Mouse (Mus musculus) lung, embryonic 14.5 days (tissue): ENCODE results near the gene Errfi1. TPM values are rescaled to one million over a fixed set of nuclear protein-coding genes. Genes with fewer than 3 reads are reported as not detected.
"Not testable (repeated sequence)": the region's sequence is repeated elsewhere in the genome, so short reads cannot be mapped to it uniquely, and the experiment has no call there.

Experiments
- ATAC-seq: fragments of 200-750 bp; cut with Nextera tagmentation; 2 replicates; pipeline ENCODE4 v1.8.0; 2017; ENCODE audit warnings: mild to moderate bottlenecking, moderate TSS enrichment, moderate library complexity; ENCODE audit not compliant: insufficient read depth
- DNase-seq: peaks from one replicate; pipeline ENCODE4 v3.0.0-alpha.2; 2015
- H3K27ac ChIP-seq: fragments of 300-500 bp; sonication (generic); 2 replicates; pipeline ENCODE4 v1.5.1; 2014; ENCODE audit warnings: low read depth, mild to moderate bottlenecking, moderate library complexity
- H3K27me3 ChIP-seq: fragments of 300-500 bp; sonication (generic); 2 replicates; pipeline ENCODE4 v1.6.1; 2014; ENCODE audit warnings: low read length, control low read depth; ENCODE audit not compliant: insufficient read depth
- H3K36me3 ChIP-seq: fragments of 300-500 bp; sonication (generic); 2 replicates; pipeline ENCODE4 v1.6.1; 2014; ENCODE audit warnings: control low read depth; ENCODE audit not compliant: insufficient read depth
- H3K4me1 ChIP-seq: fragments of 300-500 bp; sonication (generic); 2 replicates; pipeline ENCODE4 v1.6.1; 2014; ENCODE audit warnings: antibody characterized with exemption, control low read depth; ENCODE audit not compliant: insufficient read depth
- H3K4me2 ChIP-seq: fragments of 300-500 bp; sonication (generic); 2 replicates; pipeline ENCODE4 v1.6.1; 2014; ENCODE audit warnings: mild to moderate bottlenecking
- H3K4me3 ChIP-seq: fragments of 300-500 bp; sonication (generic); 2 replicates; pipeline ENCODE4 v1.5.1; 2014; ENCODE audit warnings: low read depth, low read length
- H3K9ac ChIP-seq: fragments of 300-500 bp; sonication (generic); 2 replicates; pipeline ENCODE4 v1.6.1; 2014
- H3K9me3 ChIP-seq: fragments of 300-500 bp; sonication (generic); 2 replicates; pipeline ENCODE4 v1.6.1; 2016; ENCODE audit warnings: low read depth, low read length, control low read depth
- CTCF ChIP-seq: IDR thresholded peaks from 2 replicates; pipeline ENCODE4 v1.5.1; 2016; ENCODE audit warnings: antibody characterized with exemption, low read depth
- WGBS: fragments of 180-500 bp; shearing (Covaris S2); extraction: QIAGEN DNeasy Blood & Tissue Kit; methylation state at CpG from one replicate; pipeline ENCODE4 v1.1.7; 2014; 5-methylcytosine and 5-hydroxymethylcytosine counted together
- polyA plus RNA-seq: library from polyadenylated mRNA; unstranded; fragments of >200 nt; fragmentation: Nextera tagmentation; extraction: Ambion mirVana; gene quantifications from 2 replicates; pipeline ENCODE4 v1.2.1, GENCODE M21; 2014

Errfi1 gene
- polyA plus RNA-seq, 1 experiment from 2014 or later = 41.5 TPM

DNA sequence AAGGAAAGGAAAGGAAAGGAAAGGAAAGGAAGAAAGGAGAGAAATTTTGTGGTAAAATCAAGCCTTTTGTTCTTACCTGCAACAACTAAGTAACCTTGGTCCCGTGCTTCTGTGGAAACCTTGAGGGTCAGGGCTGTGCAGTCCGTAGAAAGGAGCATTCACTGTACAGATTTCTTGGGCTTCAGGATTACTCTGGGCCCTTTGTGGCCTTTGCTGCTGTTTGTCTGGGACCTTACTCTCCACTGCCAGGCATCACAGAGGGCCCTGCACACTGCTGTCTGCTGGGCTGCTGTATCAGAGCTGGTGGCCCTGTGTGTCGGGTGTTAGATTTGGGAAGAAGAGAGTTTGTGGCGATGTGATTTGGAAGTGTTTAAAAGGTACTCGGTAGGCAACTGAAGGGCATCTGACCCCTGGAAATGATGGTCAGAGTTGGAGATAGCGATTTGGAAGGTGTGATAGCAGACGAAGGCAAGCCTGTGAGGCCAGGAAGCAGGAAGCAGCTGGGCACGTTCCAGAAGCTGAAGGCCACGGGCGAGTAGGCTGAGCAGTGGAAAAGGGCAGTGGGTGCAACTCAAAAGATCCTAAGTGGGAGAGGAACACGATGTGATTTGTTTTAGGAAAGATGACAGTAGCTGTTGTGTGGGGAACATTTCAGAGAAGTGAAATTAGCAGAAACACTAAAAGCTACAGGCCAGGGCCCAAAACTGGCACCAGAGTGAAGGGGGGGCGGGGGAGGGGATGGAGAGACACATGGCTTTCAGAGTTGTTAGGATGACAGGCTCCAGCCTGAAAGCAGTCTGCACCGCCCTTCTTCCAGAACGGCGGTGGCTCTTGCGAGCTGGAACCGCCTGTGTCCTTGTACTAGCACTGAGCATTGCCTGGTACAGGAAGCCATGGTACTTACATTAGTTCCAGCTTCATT, 15.8 kb downstream of the Errfi1 start:
- H3K4me3 ChIP-seq = no peak overlapping the region
- no peak for TF ChIP-seq CTCF
- DNase-seq (peak; percentile 48), ATAC-seq (no peak)
- no peak overlapping the region for H3K4me2 ChIP-seq
- peaks cover 21% of the 10 kb centered on the region for H3K4me1 ChIP-seq
- peaks cover 36% of the 10 kb centered on the region for H3K36me3 ChIP-seq
- H3K9me3 ChIP-seq = no peaks in the 10 kb centered on the region
- 49% methylated on average over 17 of the region's 17 CpGs for WGBS
- no peaks in the 10 kb centered on the region for H3K27me3 ChIP-seq
- H3K27ac ChIP-seq = peak overlapping the region; percentile 38; the same call in 1 of the 2 replicates
- H3K9ac ChIP-seq = no peak overlapping the region

DNA sequence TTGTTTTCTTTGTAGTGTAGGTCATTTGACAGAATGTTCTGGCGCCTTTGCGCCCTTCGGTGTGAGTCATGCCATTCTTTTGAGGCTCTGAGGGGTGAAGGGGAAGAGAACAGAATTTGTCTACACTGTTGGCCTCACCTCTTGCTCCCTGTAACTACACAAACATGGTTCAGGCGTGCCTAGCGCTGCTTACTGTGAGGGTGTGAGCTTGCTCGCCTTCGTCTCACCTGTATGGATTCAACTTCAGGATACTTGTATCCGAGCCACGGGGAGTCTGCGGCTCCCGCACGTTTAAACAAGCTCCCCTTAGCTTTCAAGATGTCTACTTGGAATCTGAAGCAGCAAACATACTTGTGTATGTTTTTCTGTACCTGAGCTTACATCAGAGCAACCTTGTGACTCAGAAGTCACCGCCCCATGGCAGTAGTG, 17.3 kb downstream of the Errfi1 start:
- Histone ChIP-seq H3K36me3 (peaks cover 25% of the 10 kb centered on the region), H3K9ac (no peak overlapping the region), H3K4me3 (no peak overlapping the region), H3K4me1 (peaks cover 21% of the 10 kb centered on the region), H3K9me3 (no peaks in the 10 kb centered on the region), H3K27ac (peak overlapping the region; percentile 3; the same call in 1 of the 2 replicates), H3K4me2 (no peak overlapping the region), H3K27me3 (no peaks in the 10 kb centered on the region)
- DNase-seq (no peak), ATAC-seq (peak; percentile 26; the same call in 1 of the 2 replicates)
- 56% methylated on average over 13 of the region's 13 CpGs for WGBS
- no peak for TF ChIP-seq CTCF

DNA sequence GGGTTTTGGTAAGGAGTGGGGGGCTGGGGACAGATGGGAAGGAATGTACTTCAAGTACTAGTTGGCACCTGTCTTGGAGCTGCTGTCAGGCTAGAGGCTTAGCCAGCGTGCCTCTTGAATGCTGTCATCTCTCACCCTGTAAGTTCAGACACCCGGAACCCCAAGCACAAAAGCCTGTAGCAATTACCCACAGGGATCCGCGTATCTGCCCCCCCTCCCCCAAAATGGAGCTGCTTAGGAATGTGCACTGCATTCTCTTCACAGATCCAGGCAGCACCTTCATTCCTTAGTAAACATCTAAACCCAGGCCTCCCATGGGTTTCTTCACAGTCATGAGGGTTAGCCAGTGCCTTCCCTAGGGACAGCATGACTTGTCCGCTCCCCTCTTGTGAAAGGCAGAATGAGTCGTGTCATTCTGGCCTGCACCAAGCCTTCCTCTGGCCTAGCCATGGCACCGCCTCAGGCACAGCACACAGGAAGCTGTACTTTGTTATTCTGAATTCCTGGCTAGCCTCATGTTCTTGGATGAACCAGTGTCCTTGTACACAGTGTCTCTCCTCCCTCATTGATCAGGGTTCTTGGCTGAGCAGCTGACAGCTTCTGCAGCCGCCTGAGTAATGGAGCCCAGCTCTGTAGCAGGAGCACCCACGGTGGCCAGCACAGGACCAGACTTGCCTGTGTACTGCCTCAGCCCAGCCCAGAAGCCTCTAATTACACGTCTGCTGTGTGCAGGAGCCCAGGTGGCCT, 17.8 kb downstream of the Errfi1 start:
- no peaks in the 10 kb centered on the region for H3K9me3 ChIP-seq
- no peak overlapping the region for H3K9ac ChIP-seq
- 22% methylated on average over 10 of the region's 10 CpGs for WGBS
- no peak for TF ChIP-seq CTCF
- peak overlapping the region; percentile 80; the same call in 1 of the 2 replicates for H3K27ac ChIP-seq
- peak overlapping the region; percentile 16; the same call in 1 of the 2 replicates for H3K4me2 ChIP-seq
- no peak overlapping the region for H3K4me3 ChIP-seq
- no peaks in the 10 kb centered on the region for H3K27me3 ChIP-seq
- DNase-seq (peak; percentile 63), ATAC-seq (peak; percentile 70)
- H3K4me1 ChIP-seq = peaks cover 21% of the 10 kb centered on the region
- peaks cover 20% of the 10 kb centered on the region for H3K36me3 ChIP-seq

DNA sequence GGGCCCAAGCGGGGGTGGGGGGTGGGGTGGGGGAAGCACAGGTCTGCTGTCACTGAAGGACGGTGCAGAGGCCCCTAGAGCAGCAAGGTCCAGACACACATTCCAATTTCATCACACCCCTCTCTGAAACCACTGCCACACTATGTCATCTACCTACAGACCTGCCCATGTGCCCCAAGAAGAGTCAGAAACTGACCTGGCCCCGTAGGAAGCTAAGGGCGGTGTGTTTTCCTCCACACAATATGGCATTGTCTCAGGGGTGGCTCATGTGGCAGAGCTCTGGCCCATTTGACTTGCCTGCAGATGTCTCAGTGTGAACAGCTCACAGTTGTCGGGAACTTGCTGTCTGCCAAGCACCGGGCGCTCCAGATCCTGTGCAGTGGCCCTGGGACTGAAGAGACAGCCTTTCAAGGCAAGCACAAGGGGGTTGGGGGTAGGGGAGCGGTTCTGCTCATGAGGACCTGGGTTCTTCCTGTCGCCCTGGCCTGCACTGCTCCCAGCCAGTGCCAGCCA, 18.5 kb downstream of the Errfi1 start:
- H3K27ac ChIP-seq = peak overlapping the region; percentile 80; the same call in 1 of the 2 replicates
- peaks cover 13% of the 10 kb centered on the region for H3K36me3 ChIP-seq
- H3K4me1 ChIP-seq = peaks cover 21% of the 10 kb centered on the region
- H3K9ac ChIP-seq = no peak overlapping the region
- TF ChIP-seq CTCF = no peak
- ATAC-seq (peak; percentile 32), DNase-seq (no peak)
- no peak overlapping the region for H3K4me3 ChIP-seq
- peak overlapping the region; percentile 16; the same call in 1 of the 2 replicates for H3K4me2 ChIP-seq
- no peaks in the 10 kb centered on the region for H3K9me3 ChIP-seq
- 29% methylated on average over 9 of the region's 9 CpGs for WGBS
- no peaks in the 10 kb centered on the region for H3K27me3 ChIP-seq

DNA sequence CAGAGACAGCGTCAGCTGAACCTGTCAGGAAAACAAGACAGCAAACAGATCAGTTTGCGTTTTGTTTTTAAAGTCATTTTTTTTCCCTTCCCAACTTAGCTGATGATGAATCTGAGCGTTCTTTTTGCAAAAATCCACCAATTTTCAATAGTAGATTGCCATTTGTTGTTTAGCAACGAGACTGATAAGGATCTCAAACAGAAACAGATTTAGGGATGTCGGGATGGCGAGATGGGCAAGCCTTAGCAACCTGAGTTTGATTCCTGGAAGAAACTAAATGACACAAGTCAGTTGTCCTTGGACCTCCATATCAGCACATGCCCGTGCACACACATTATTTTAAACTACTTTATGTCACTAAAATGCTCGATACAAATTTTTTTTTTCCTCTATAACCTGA, 19.0 kb downstream of the Errfi1 start:
- Histone ChIP-seq H3K4me3 (no peak overlapping the region), H3K27ac (peak overlapping the region; percentile 80; the same call in 1 of the 2 replicates), H3K27me3 (no peaks in the 10 kb centered on the region), H3K9me3 (no peaks in the 10 kb centered on the region), H3K36me3 (peaks cover 8% of the 10 kb centered on the region), H3K9ac (no peak overlapping the region), H3K4me1 (peaks cover 21% of the 10 kb centered on the region), H3K4me2 (no peak overlapping the region)
- TF ChIP-seq CTCF = no peak
- WGBS = 60% methylated on average over 8 of the region's 8 CpGs
- ATAC-seq = no peak
- no peak for DNase-seq

DNA sequence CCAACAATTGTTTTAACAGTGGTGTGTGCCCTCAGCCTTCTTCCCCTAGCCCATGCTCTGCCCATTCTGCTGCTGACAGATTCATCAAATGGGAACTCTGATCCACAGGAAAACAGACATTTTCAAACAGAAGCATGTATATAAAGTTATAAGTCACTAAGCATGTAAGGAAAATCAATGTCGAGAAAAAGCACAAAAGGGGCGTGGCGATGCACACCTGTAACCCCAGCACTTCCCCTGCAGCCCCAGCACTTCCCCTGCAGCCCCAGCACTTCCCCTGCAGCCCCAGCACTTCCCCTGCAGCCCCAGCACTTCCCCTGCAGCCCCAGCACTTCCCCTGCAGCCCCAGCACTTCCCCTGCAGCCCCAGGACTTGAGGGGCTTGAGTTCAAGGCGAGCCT, 20.7 kb downstream of the Errfi1 start:
- not testable (repeated sequence) for H3K9ac ChIP-seq, H3K27me3 ChIP-seq, H3K4me3 ChIP-seq, H3K4me2 ChIP-seq, ATAC-seq, H3K27ac ChIP-seq, H3K36me3 ChIP-seq, DNase-seq
- WGBS = 61% methylated on average over 4 of the region's 4 CpGs
- Histone ChIP-seq H3K4me1 (peaks cover 20% of the 10 kb centered on the region), H3K9me3 (peaks cover 14% of the 10 kb centered on the region; the same call in 1 of the 2 replicates)
